Comparison of ENCODE assay signal across 8 mouse cellular contexts in genomic region chr2:91035385-91035784, GRCm38 (mm10). TPM values are rescaled to one million over a fixed set of nuclear protein-coding genes. Genes with fewer than 3 reads are reported as not detected.
DNase-seq lines count a peak whose midpoint lies in the region; ATAC-seq lines count a peak whose summit lies in the region.

Gene Rapsn (plus strand): TSS chr2:91035620.

- no peaks in the 10 kb centered on the region for H3K36me3 ChIP-seq in heart, embryonic 12.5 days
- H3K36me3 ChIP-seq in limb, embryonic 12.5 days = no peaks in the 10 kb centered on the region
- no peaks in the 10 kb centered on the region for H3K36me3 ChIP-seq in midbrain, embryonic 13.5 days

- H3K27ac ChIP-seq in heart, embryonic 12.5 days (ENCODE audit: poor library complexity, severe bottlenecking) = no peak within 1 kb of the TSS
- H3K27ac ChIP-seq in limb, embryonic 12.5 days = no peak within 1 kb of the TSS
- H3K27ac ChIP-seq in midbrain, embryonic 13.5 days = no peak within 1 kb of the TSS

- 38% methylated on average over 9 of the region's 9 CpGs for WGBS in heart, embryonic 12.5 days
- 62% methylated on average over 9 of the region's 9 CpGs for WGBS in limb, embryonic 12.5 days
- WGBS in midbrain, embryonic 13.5 days = 73% methylated on average over 9 of the region's 9 CpGs

- peak; percentile 66; the same call in 1 of the 2 replicates for ATAC-seq in heart, embryonic 12.5 days (ENCODE audit: insufficient number of reproducible peaks, low FRiP score)
- ATAC-seq in limb, embryonic 12.5 days (ENCODE audit: insufficient number of reproducible peaks, insufficient read depth, low FRiP score, low TSS enrichment, low read depth) = 0 out of 2 replicates have a peak, but pooled peaks have one; percentile 26
- ATAC-seq in CD4-positive, CD25-positive, alpha-beta regulatory T cell, adult 4 months = no peak
- ATAC-seq in midbrain, embryonic 13.5 days = no peak

- H3K4me3 ChIP-seq in heart, embryonic 12.5 days = no peak within 1 kb of the TSS
- H3K4me3 ChIP-seq in limb, embryonic 12.5 days (replicated peaks) = no peak within 1 kb of the TSS
- H3K4me3 ChIP-seq in midbrain, embryonic 13.5 days (replicated peaks) = no peak within 1 kb of the TSS

- H3K4me1 ChIP-seq in heart, embryonic 12.5 days (replicated peaks) = peaks cover 11% of the 10 kb centered on the region
- H3K4me1 ChIP-seq in limb, embryonic 12.5 days (replicated peaks) = no peaks in the 10 kb centered on the region
- H3K4me1 ChIP-seq in midbrain, embryonic 13.5 days (replicated peaks) = no peaks in the 10 kb centered on the region

- H3K4me2 ChIP-seq in heart, embryonic 12.5 days = peak within 1 kb of the TSS; percentile 50
- no peak within 1 kb of the TSS for H3K4me2 ChIP-seq in limb, embryonic 12.5 days
- H3K4me2 ChIP-seq in midbrain, embryonic 13.5 days (replicated peaks) = no peak within 1 kb of the TSS

- DNase-seq in retina, postnatal 1 day = peak; percentile 34
- DNase-seq in retina, embryonic 14.5 days (ENCODE audit: low spot score) = no peak
- DNase-seq in right cerebral cortex, postnatal 25 days = no peak
- DNase-seq in frontal cortex, postnatal 36 days (ENCODE audit: low spot score in 2 of 2) = no peak

- no peak within 1 kb of the TSS for H3K9ac ChIP-seq in heart, embryonic 12.5 days
- H3K9ac ChIP-seq in limb, embryonic 12.5 days (replicated peaks) = 0 out of 2 replicates have a peak within 1 kb of the TSS, but pooled peaks have one; percentile 8
- H3K9ac ChIP-seq in midbrain, embryonic 13.5 days (replicated peaks) = no peak within 1 kb of the TSS

- H3K9me3 ChIP-seq in heart, embryonic 12.5 days (replicated peaks) = no peaks in the 10 kb centered on the region
- H3K9me3 ChIP-seq in limb, embryonic 12.5 days = no peaks in the 10 kb centered on the region
- no peaks in the 10 kb centered on the region for H3K9me3 ChIP-seq in midbrain, embryonic 13.5 days

- no peaks in the 10 kb centered on the region for H3K27me3 ChIP-seq in heart, embryonic 12.5 days (replicated peaks)
- H3K27me3 ChIP-seq in limb, embryonic 12.5 days = no peaks in the 10 kb centered on the region
- no peaks in the 10 kb centered on the region for H3K27me3 ChIP-seq in midbrain, embryonic 13.5 days

RNA-seq across cellular contexts. Expression of gene Rapsn, which starts in this region (rescaled TPM):
- polyA plus RNA-seq in heart, embryonic 12.5 days (2016; fragmentation: Nextera tagmentation; extraction: Ambion mirVana) = 17.2 and 17.8 TPM in 2 replicates
- polyA plus RNA-seq in limb, embryonic 12.5 days (2016; fragmentation: Nextera tagmentation; extraction: Ambion mirVana) = 8.5 and 8.7 TPM in 2 replicates
- polyA plus RNA-seq in CD4-positive, CD25-positive, alpha-beta regulatory T cell, adult 4 months (2017; shearing (Covaris generic)) = 1 to 10 TPM; 5.4 to 7.7 TPM
- polyA plus RNA-seq in midbrain, embryonic 13.5 days (2015; fragmentation: Nextera tagmentation; extraction: Ambion mirVana) = 0.48 and 0.54 TPM in 2 replicates

Comparison
In these comparisons a context has a peak if more than half of its experiments do, and no peak if none do; other contexts are left out.
1. ATAC-seq: peak in heart, embryonic 12.5 days (single experiment) and limb, embryonic 12.5 days (single experiment); none in CD4-positive, CD25-positive, alpha-beta regulatory T cell, adult 4 months (single experiment) and midbrain, embryonic 13.5 days (single experiment).